Mouse (Mus musculus): ENCODE measurements at regions not wholly inside any gene's neighbourhood (a gene's known extent, or its start where the extent isn't known, plus 50 kb on each side); places are given as distances from the start of the nearest gene placed in this dataset.

GRCm38 (mm10) chr4:110132061-110132460 is 154.2 kb downstream of the Dmrta2 start:
- no peak for TF ChIP-seq EP300 (IDR thresholded peaks at IDR 0.05; ENCODE audit: low read depth)
- no peak for TF ChIP-seq CTCF (IDR thresholded peaks at IDR 0.05; ENCODE audit: low read depth)
